Mouse (Mus musculus): ENCODE results near the gene Coro2b. TPM values are rescaled to one million over a fixed set of nuclear protein-coding genes. Genes with fewer than 3 reads are reported as not detected.

Gene Coro2b
- total and polyA plus RNA-seq, 2 experiments from 2014 or later: 22.8 to 36.2 TPM

- 0 out of 2 replicates have a peak, but pooled peaks have one; percentile 31 for ATAC-seq (ENCODE audit: low FRiP score)
- no peaks in the 10 kb centered on the region for H3K27me3 ChIP-seq (ENCODE audit: insufficient read depth, low read length)
- peak overlapping the region; percentile 59 for H3K27ac ChIP-seq (ENCODE audit: low read depth, low read length)
- H3K36me3 ChIP-seq (ENCODE audit: insufficient read depth, low read length): peaks cover 10% of the 10 kb centered on the region
- H3K9ac ChIP-seq (replicated peaks; ENCODE audit: low read length, poor library complexity, severe bottlenecking): no peak overlapping the region
- no peak overlapping the region for H3K4me3 ChIP-seq (ENCODE audit: low read depth, low read length)
- DNase-seq (ENCODE audit: low spot score): peak; percentile 81
- 9% methylated on average over 12 of the region's 12 CpGs for WGBS
- no peak overlapping the region for H3K4me2 ChIP-seq (ENCODE audit: low read depth, low read length, poor library complexity, severe bottlenecking)
- H3K9me3 ChIP-seq (ENCODE audit: low read length): no peaks in the 10 kb centered on the region
- TF ChIP-seq CTCF (IDR thresholded peaks at IDR 0.05): no peak
- H3K4me1 ChIP-seq (ENCODE audit: insufficient read depth, low read length): 0 out of 2 replicates have a peak, but pooled peaks cover 2% of the 10 kb centered on the region
Observed at GRCm38 (mm10) chr9:62435613-62436318, 101.1 kb downstream of the Coro2b start.

GRCm38 (mm10) chr9:62432261-62433060 lies 104.4 kb downstream of the Coro2b start:
- Histone ChIP-seq H3K4me2 (ENCODE audit: low read depth, low read length, poor library complexity, severe bottlenecking) (no peak overlapping the region), H3K9ac (replicated peaks; ENCODE audit: low read length, poor library complexity, severe bottlenecking) (no peak overlapping the region), H3K27ac (ENCODE audit: low read depth, low read length) (no peak overlapping the region), H3K4me1 (ENCODE audit: insufficient read depth, low read length) (0 out of 2 replicates have a peak, but pooled peaks cover 2% of the 10 kb centered on the region), H3K27me3 (ENCODE audit: insufficient read depth, low read length) (no peaks in the 10 kb centered on the region), H3K4me3 (ENCODE audit: low read depth, low read length) (no peak overlapping the region), H3K9me3 (ENCODE audit: low read length) (no peaks in the 10 kb centered on the region), H3K36me3 (ENCODE audit: insufficient read depth, low read length) (peaks cover 35% of the 10 kb centered on the region)
- ATAC-seq (ENCODE audit: low FRiP score) (no peak), DNase-seq (ENCODE audit: low spot score) (no peak)
- 62% methylated on average over 15 of the region's 15 CpGs for WGBS
- TF ChIP-seq CTCF (IDR thresholded peaks at IDR 0.05): no peak

DNA sequence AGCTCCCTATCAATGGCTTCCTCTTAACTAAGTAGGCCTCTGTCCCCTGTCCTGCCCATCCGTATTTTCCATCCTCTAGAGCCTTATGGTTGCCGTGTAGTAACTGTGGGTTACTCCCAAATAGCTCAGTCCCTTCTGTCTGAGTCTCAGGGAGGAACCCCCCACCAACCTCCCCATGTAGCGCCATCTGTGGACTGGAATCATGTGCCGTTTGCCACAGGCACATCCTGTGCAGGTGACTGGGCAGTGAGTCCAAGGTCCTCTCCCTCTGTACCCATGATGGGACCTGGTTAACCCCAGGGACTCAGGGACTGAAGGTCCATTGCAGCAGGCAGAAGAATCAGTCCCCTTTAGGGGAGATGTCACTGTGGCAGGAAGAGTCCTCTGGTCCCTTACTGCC lies 106.1 kb downstream of the Coro2b start:
- no peak for TF ChIP-seq CTCF (IDR thresholded peaks at IDR 0.05)
- Histone ChIP-seq H3K27me3 (ENCODE audit: insufficient read depth, low read length) (no peaks in the 10 kb centered on the region), H3K27ac (ENCODE audit: low read depth, low read length) (no peak overlapping the region), H3K4me2 (ENCODE audit: low read depth, low read length, poor library complexity, severe bottlenecking) (no peak overlapping the region), H3K4me3 (ENCODE audit: low read depth, low read length) (no peak overlapping the region), H3K36me3 (ENCODE audit: insufficient read depth, low read length) (peaks cover 44% of the 10 kb centered on the region), H3K9me3 (ENCODE audit: low read length) (no peaks in the 10 kb centered on the region), H3K9ac (replicated peaks; ENCODE audit: low read length, poor library complexity, severe bottlenecking) (no peak overlapping the region), H3K4me1 (ENCODE audit: insufficient read depth, low read length) (0 out of 2 replicates have a peak, but pooled peaks cover 2% of the 10 kb centered on the region)
- ATAC-seq (ENCODE audit: low FRiP score) (no peak), DNase-seq (ENCODE audit: low spot score) (no peak)
- 97% methylated on average over 4 of the region's 4 CpGs for WGBS

- no peaks in the 10 kb centered on the region for H3K4me1 ChIP-seq (ENCODE audit: insufficient read depth, low read length)
- WGBS: 92% methylated on average over 8 of the region's 8 CpGs
- no peaks in the 10 kb centered on the region for H3K27me3 ChIP-seq (ENCODE audit: insufficient read depth, low read length)
- no peak overlapping the region for H3K4me2 ChIP-seq (ENCODE audit: low read depth, low read length, poor library complexity, severe bottlenecking)
- peaks cover 61% of the 10 kb centered on the region for H3K36me3 ChIP-seq (ENCODE audit: insufficient read depth, low read length)
- ATAC-seq (ENCODE audit: low FRiP score) (no peak), DNase-seq (ENCODE audit: low spot score) (no peak)
- H3K4me3 ChIP-seq (ENCODE audit: low read depth, low read length): no peak overlapping the region
- TF ChIP-seq CTCF (IDR thresholded peaks at IDR 0.05): no peak
- H3K9me3 ChIP-seq (ENCODE audit: low read length): no peaks in the 10 kb centered on the region
- no peak overlapping the region for H3K9ac ChIP-seq (replicated peaks; ENCODE audit: low read length, poor library complexity, severe bottlenecking)
- no peak overlapping the region for H3K27ac ChIP-seq (ENCODE audit: low read depth, low read length)
Observed at GRCm38 (mm10) chr9:62427010-62427409, 109.8 kb downstream of the Coro2b start.

- no peak overlapping the region for H3K9ac ChIP-seq (replicated peaks; ENCODE audit: low read length, poor library complexity, severe bottlenecking)
- DNase-seq (ENCODE audit: low spot score) (no peak), ATAC-seq (ENCODE audit: low FRiP score) (no peak)
- no peaks in the 10 kb centered on the region for H3K27me3 ChIP-seq (ENCODE audit: insufficient read depth, low read length)
- H3K4me1 ChIP-seq (ENCODE audit: insufficient read depth, low read length): no peaks in the 10 kb centered on the region
- 93% methylated on average over 6 of the region's 6 CpGs for WGBS
- no peak overlapping the region for H3K4me2 ChIP-seq (ENCODE audit: low read depth, low read length, poor library complexity, severe bottlenecking)
- H3K4me3 ChIP-seq (ENCODE audit: low read depth, low read length): no peak overlapping the region
- no peak overlapping the region for H3K27ac ChIP-seq (ENCODE audit: low read depth, low read length)
- H3K9me3 ChIP-seq (ENCODE audit: low read length): no peaks in the 10 kb centered on the region
- no peak for TF ChIP-seq CTCF (IDR thresholded peaks at IDR 0.05)
- H3K36me3 ChIP-seq (ENCODE audit: insufficient read depth, low read length): peaks cover 58% of the 10 kb centered on the region
Observed at GRCm38 (mm10) chr9:62426531-62426930, 110.3 kb downstream of the Coro2b start.

- TF ChIP-seq CTCF (IDR thresholded peaks at IDR 0.05): no peak
- no peak for ATAC-seq (ENCODE audit: low FRiP score)
- H3K27me3 ChIP-seq (ENCODE audit: insufficient read depth, low read length): no peaks in the 10 kb centered on the region
- 85% methylated on average over 19 of the region's 19 CpGs for WGBS
- no peaks in the 10 kb centered on the region for H3K9me3 ChIP-seq (ENCODE audit: low read length)
- no peaks in the 10 kb centered on the region for H3K4me1 ChIP-seq (ENCODE audit: insufficient read depth, low read length)
- DNase-seq (ENCODE audit: low spot score): no peak
- H3K4me3 ChIP-seq (ENCODE audit: low read depth, low read length): no peak overlapping the region
- H3K4me2 ChIP-seq (ENCODE audit: low read depth, low read length, poor library complexity, severe bottlenecking): no peak overlapping the region
- no peak overlapping the region for H3K27ac ChIP-seq (ENCODE audit: low read depth, low read length)
- no peak overlapping the region for H3K9ac ChIP-seq (replicated peaks; ENCODE audit: low read length, poor library complexity, severe bottlenecking)
- peaks cover 53% of the 10 kb centered on the region for H3K36me3 ChIP-seq (ENCODE audit: insufficient read depth, low read length)
Observed at GRCm38 (mm10) chr9:62426021-62426420, 110.8 kb downstream of the Coro2b start.
